ENCODE assay signal across 7 mouse cellular contexts in genomic region chr10:79788386-79789158, GRCm38 (mm10). TPM values are rescaled to one million over a fixed set of nuclear protein-coding genes. Genes with fewer than 3 reads are reported as not detected.
DNase-seq lines count a peak whose midpoint lies in the region; ATAC-seq lines count a peak whose summit lies in the region.

No protein-coding gene starts in this region.

- intact Hi-C loops in heart, postnatal 36 days (cut with DNase I), result loop anchor here (2.0 to 5.0 kb wide), 4 partner anchors 20 to 94 kb away; no protein-coding TSS in a partner anchor

- DNase-seq in midbrain, embryonic 14.5 days, result peak; percentile 87
- DNase-seq in T-cell, adult 2 months (ENCODE audit: low spot score), result peak; percentile 69
- DNase-seq in cerebellum, postnatal 36 days, result peak; percentile 84 to 91
- peak; percentile 81 to 91 for DNase-seq in heart, postnatal 36 days
- peak; percentile 56 for DNase-seq in liver, embryonic 13.5 days
- peak; percentile 54 for DNase-seq in retina, adult 2 months (ENCODE audit: low read depth, low spot score)

- H3K9ac ChIP-seq in midbrain, embryonic 14.5 days (replicated peaks; ENCODE audit: low read length), result no peak overlapping the region
- no peak overlapping the region for H3K9ac ChIP-seq in midbrain, embryonic 13.5 days (replicated peaks)
- no peak overlapping the region for H3K9ac ChIP-seq in liver, embryonic 13.5 days

- no peaks in the 10 kb centered on the region for H3K36me3 ChIP-seq in midbrain, embryonic 14.5 days (ENCODE audit: control insufficient read depth, insufficient read depth, low read length)
- H3K36me3 ChIP-seq in midbrain, embryonic 13.5 days, result no peaks in the 10 kb centered on the region
- no peaks in the 10 kb centered on the region for H3K36me3 ChIP-seq in liver, embryonic 13.5 days

- H3K4me1 ChIP-seq in midbrain, embryonic 14.5 days (ENCODE audit: control insufficient read depth, insufficient read depth, low read length), result no peaks in the 10 kb centered on the region
- H3K4me1 ChIP-seq in midbrain, embryonic 13.5 days (replicated peaks), result peaks cover 11% of the 10 kb centered on the region; the same call in 1 of the 2 replicates
- H3K4me1 ChIP-seq in liver, embryonic 13.5 days (replicated peaks), result peaks cover 8% of the 10 kb centered on the region

- H3K27me3 ChIP-seq in midbrain, embryonic 14.5 days (ENCODE audit: control insufficient read depth, insufficient read depth, low read length), result no peaks in the 10 kb centered on the region
- H3K27me3 ChIP-seq in midbrain, embryonic 13.5 days, result peaks cover 12% of the 10 kb centered on the region
- H3K27me3 ChIP-seq in liver, embryonic 13.5 days, result peaks cover 9% of the 10 kb centered on the region

- no peak for ATAC-seq in midbrain, embryonic 14.5 days (ENCODE audit: low FRiP score, low TSS enrichment)
- no peak for ATAC-seq in midbrain, embryonic 13.5 days
- ATAC-seq in liver, embryonic 13.5 days (ENCODE audit: low read depth), result no peak

- H3K4me2 ChIP-seq in midbrain, embryonic 14.5 days (ENCODE audit: low read length), result no peak overlapping the region
- no peak overlapping the region for H3K4me2 ChIP-seq in midbrain, embryonic 13.5 days (replicated peaks)
- no peak overlapping the region for H3K4me2 ChIP-seq in liver, embryonic 13.5 days

- H3K4me3 ChIP-seq in midbrain, embryonic 14.5 days (replicated peaks; ENCODE audit: low read depth, low read length), result no peak overlapping the region
- no peak overlapping the region for H3K4me3 ChIP-seq in midbrain, embryonic 13.5 days (replicated peaks)
- no peak overlapping the region for H3K4me3 ChIP-seq in liver, embryonic 13.5 days (replicated peaks)

- H3K27ac ChIP-seq in midbrain, embryonic 14.5 days (replicated peaks; ENCODE audit: low read depth, low read length), result no peak overlapping the region
- no peak overlapping the region for H3K27ac ChIP-seq in midbrain, embryonic 13.5 days
- H3K27ac ChIP-seq in liver, embryonic 13.5 days, result no peak overlapping the region

- H3K9me3 ChIP-seq in midbrain, embryonic 14.5 days (ENCODE audit: control insufficient read depth, low read length), result no peaks in the 10 kb centered on the region
- H3K9me3 ChIP-seq in midbrain, embryonic 13.5 days, result no peaks in the 10 kb centered on the region
- H3K9me3 ChIP-seq in liver, embryonic 13.5 days (replicated peaks), result no peaks in the 10 kb centered on the region

- WGBS in midbrain, embryonic 14.5 days, result 38% methylated on average over 7 of the region's 7 CpGs
- WGBS in midbrain, embryonic 13.5 days, result 38% methylated on average over 7 of the region's 7 CpGs
- WGBS in liver, embryonic 13.5 days (ENCODE audit: insufficient replicate concordance), result 14% methylated on average over 7 of the region's 7 CpGs

RNA-seq across cellular contexts. Expression of gene Prss57, which starts 2.2 kb away (rescaled TPM):
- polyA plus RNA-seq in midbrain, embryonic 14.5 days (2014; fragmentation: Nextera tagmentation; extraction: Ambion mirVana), result 0.30 TPM in 1 of 2 replicates, not detected in the other
- not detected in 2 replicates for polyA plus RNA-seq in midbrain, embryonic 13.5 days (2015; fragmentation: Nextera tagmentation; extraction: Ambion mirVana)
- not detected for total RNA-seq in heart, postnatal 36 days (2021)
- polyA plus RNA-seq in liver, embryonic 13.5 days (2015; fragmentation: Nextera tagmentation; extraction: Ambion mirVana), result 2.6 and 3.2 TPM in 2 replicates

RNA-seq across cellular contexts. Expression of gene Palm, which starts 4.8 kb away (rescaled TPM):
- polyA plus RNA-seq in midbrain, embryonic 14.5 days (2014; fragmentation: Nextera tagmentation; extraction: Ambion mirVana), result 270 and 307 TPM in 2 replicates
- polyA plus RNA-seq in midbrain, embryonic 13.5 days (2015; fragmentation: Nextera tagmentation; extraction: Ambion mirVana), result 246 and 261 TPM in 2 replicates
- total RNA-seq in heart, postnatal 36 days (2021), result 10 to 100 TPM; 56.0 to 87.0 TPM
- polyA plus RNA-seq in liver, embryonic 13.5 days (2015; fragmentation: Nextera tagmentation; extraction: Ambion mirVana), result 7.1 and 7.4 TPM in 2 replicates

RNA-seq across cellular contexts. Expression of gene Fstl3, which starts 11.5 kb away (rescaled TPM):
- polyA plus RNA-seq in midbrain, embryonic 14.5 days (2014; fragmentation: Nextera tagmentation; extraction: Ambion mirVana), result 0.80 and 1.5 TPM in 2 replicates
- 0.63 and 1.1 TPM in 2 replicates for polyA plus RNA-seq in midbrain, embryonic 13.5 days (2015; fragmentation: Nextera tagmentation; extraction: Ambion mirVana)
- total RNA-seq in heart, postnatal 36 days (2021), result 1 to 10 TPM; 4.2 to 4.3 TPM
- 0.58 and 0.68 TPM in 2 replicates for polyA plus RNA-seq in liver, embryonic 13.5 days (2015; fragmentation: Nextera tagmentation; extraction: Ambion mirVana)

RNA-seq across cellular contexts. Expression of gene Rnf126, which starts 21.8 kb away (rescaled TPM):
- polyA plus RNA-seq in midbrain, embryonic 14.5 days (2014; fragmentation: Nextera tagmentation; extraction: Ambion mirVana), result 92.8 and 94.6 TPM in 2 replicates
- polyA plus RNA-seq in midbrain, embryonic 13.5 days (2015; fragmentation: Nextera tagmentation; extraction: Ambion mirVana), result 71.5 and 82.3 TPM in 2 replicates
- 10 to 100 TPM; 23.6 to 24.6 TPM for total RNA-seq in heart, postnatal 36 days (2021)
- 43.7 and 48.5 TPM in 2 replicates for polyA plus RNA-seq in liver, embryonic 13.5 days (2015; fragmentation: Nextera tagmentation; extraction: Ambion mirVana)

RNA-seq across cellular contexts. Expression of gene Misp, which starts 32.2 kb away (rescaled TPM):
- 0.45 and 1.5 TPM in 2 replicates for polyA plus RNA-seq in midbrain, embryonic 14.5 days (2014; fragmentation: Nextera tagmentation; extraction: Ambion mirVana)
- 0.36 and 0.85 TPM in 2 replicates for polyA plus RNA-seq in midbrain, embryonic 13.5 days (2015; fragmentation: Nextera tagmentation; extraction: Ambion mirVana)
- under 1 TPM in 1 of 2 experiments, not detected in 1; 0.62 TPM for total RNA-seq in heart, postnatal 36 days (2021)
- polyA plus RNA-seq in liver, embryonic 13.5 days (2015; fragmentation: Nextera tagmentation; extraction: Ambion mirVana), result 0.25 and 0.75 TPM in 2 replicates

Comparison
In these comparisons a context has a peak if more than half of its experiments do, and no peak if none do; other contexts are left out.
1. RNA of gene Palm, which starts 4.8 kb away (polyA plus RNA-seq): 270 to 307 TPM in midbrain, embryonic 14.5 days and 246 to 261 TPM in midbrain, embryonic 13.5 days; 7.1 to 7.4 TPM in liver, embryonic 13.5 days; every median in the first group is over 10 times any median in the second.
2. Peak in every context shown above with its lines, with median percentiles within 50 percentile points of each other: DNase-seq.